Mouse (Mus musculus) lung, embryonic 15.5 days (tissue): Measurements from ENCODE around the gene Tex26. TPM values are rescaled to one million over a fixed set of nuclear protein-coding genes. Genes with fewer than 3 reads are reported as not detected.

Experiments used
- ATAC-seq: fragments of 200-750 bp; cut with Nextera tagmentation; 2 replicates; pipeline ENCODE4 v1.8.0; 2017; ENCODE audit warnings: moderate number of reproducible peaks, borderline replicate concordance; ENCODE audit not compliant: low FRiP score, low TSS enrichment; ENCODE audit errors: extremely low read depth
- H3K27ac ChIP-seq: fragments of 300-500 bp; sonication (generic); 2 replicates; pipeline ENCODE4 v1.5.1; 2015; ENCODE audit warnings: moderate library complexity, mild to moderate bottlenecking, inconsistent platforms
- H3K27me3 ChIP-seq: fragments of 300-500 bp; sonication (generic); 2 replicates; pipeline ENCODE4 v1.6.1; 2015; ENCODE audit warnings: inconsistent platforms
- H3K36me3 ChIP-seq: fragments of 300-500 bp; sonication (generic); 2 replicates; pipeline ENCODE4 v1.6.1; 2015; ENCODE audit warnings: inconsistent platforms
- H3K4me1 ChIP-seq: fragments of 300-500 bp; sonication (generic); 2 replicates; pipeline ENCODE4 v1.6.1; 2015; ENCODE audit warnings: inconsistent platforms
- H3K4me2 ChIP-seq: fragments of 300-500 bp; sonication (generic); 2 replicates; pipeline ENCODE4 v1.6.1; 2015; ENCODE audit warnings: inconsistent platforms, mild to moderate bottlenecking, moderate library complexity
- H3K4me3 ChIP-seq: fragments of 300-500 bp; sonication (generic); 2 replicates; pipeline ENCODE4 v1.5.1; 2015; ENCODE audit warnings: mild to moderate bottlenecking, inconsistent platforms
- H3K9ac ChIP-seq: fragments of 300-500 bp; sonication (generic); 2 replicates; pipeline ENCODE4 v1.6.1; 2015; ENCODE audit warnings: inconsistent platforms
- H3K9me3 ChIP-seq: fragments of 300-500 bp; sonication (generic); 2 replicates; pipeline ENCODE4 v1.6.1; 2016; ENCODE audit warnings: inconsistent platforms
- WGBS: fragments of 180-500 bp; shearing (Covaris S2); methylation state at CpG from one replicate; pipeline ENCODE4 v1.1.7; 2015; 5-methylcytosine and 5-hydroxymethylcytosine counted together
- polyA plus RNA-seq: library from polyadenylated mRNA; unstranded; fragments of >200 nt; fragmentation: Nextera tagmentation; extraction: Ambion mirVana; gene quantifications from 2 replicates; pipeline ENCODE4 v1.2.1, GENCODE M21; 2015

The Tex26 gene
- polyA plus RNA-seq, 1 experiment from 2014 or later: 1.7 TPM

DNA sequence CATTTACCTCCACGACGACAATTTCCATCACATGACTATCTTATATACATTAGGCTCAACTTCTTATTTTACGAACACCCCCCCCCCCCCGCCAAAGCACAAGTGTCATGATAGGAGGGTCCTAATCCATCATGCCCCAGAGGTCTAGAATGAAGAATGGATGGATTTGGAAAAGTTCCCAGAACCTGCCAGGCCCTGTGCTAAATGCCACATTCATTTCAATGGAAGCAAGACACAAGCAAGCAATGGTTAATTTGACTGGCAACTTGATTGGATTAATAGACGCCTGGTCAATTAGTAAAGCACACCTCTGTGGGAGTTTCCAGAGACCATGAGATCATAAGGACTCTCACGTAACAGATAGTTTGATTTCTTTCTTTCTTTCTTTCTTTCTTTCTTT, 77.7 kb downstream of the Tex26 start:
- Histone ChIP-seq H3K27me3 (no peaks in the 10 kb centered on the region), H3K4me3 (no peak overlapping the region), H3K4me1 (peaks cover 22% of the 10 kb centered on the region), H3K9ac (no peak overlapping the region), H3K9me3 (no peaks in the 10 kb centered on the region), H3K4me2 (no peak overlapping the region), H3K36me3 (no peaks in the 10 kb centered on the region), H3K27ac (no peak overlapping the region)
- 64% methylated on average over 6 of the region's 6 CpGs for WGBS
- no peak for ATAC-seq

Other genes starting within 250 kb of the Tex26 start
- 19.9 and 22.4 TPM in 2 replicates for gene Alox5ap, start 174.9 kb upstream of the Tex26 start, polyA plus RNA-seq
- 0.92 and 1.5 TPM in 2 replicates for gene Medag, start 27.9 kb upstream of the Tex26 start, polyA plus RNA-seq
- 0.08 and 0.26 TPM in 2 replicates for gene Wdr95, start 89.0 kb downstream of the Tex26 start, polyA plus RNA-seq
- 52.7 and 55.0 TPM in 2 replicates for gene Hsph1, start 196.7 kb downstream of the Tex26 start, polyA plus RNA-seq
- 15.7 and 16.2 TPM in 2 replicates for gene B3glct, start 238.6 kb downstream of the Tex26 start, polyA plus RNA-seq